Mouse (Mus musculus): ENCODE results near the gene Cfap69. TPM values are rescaled to one million over a fixed set of nuclear protein-coding genes. Genes with fewer than 3 reads are reported as not detected.

The Cfap69 gene
- polyA plus RNA-seq, 2 experiments, result 0.10 to 0.32 TPM

DNA sequence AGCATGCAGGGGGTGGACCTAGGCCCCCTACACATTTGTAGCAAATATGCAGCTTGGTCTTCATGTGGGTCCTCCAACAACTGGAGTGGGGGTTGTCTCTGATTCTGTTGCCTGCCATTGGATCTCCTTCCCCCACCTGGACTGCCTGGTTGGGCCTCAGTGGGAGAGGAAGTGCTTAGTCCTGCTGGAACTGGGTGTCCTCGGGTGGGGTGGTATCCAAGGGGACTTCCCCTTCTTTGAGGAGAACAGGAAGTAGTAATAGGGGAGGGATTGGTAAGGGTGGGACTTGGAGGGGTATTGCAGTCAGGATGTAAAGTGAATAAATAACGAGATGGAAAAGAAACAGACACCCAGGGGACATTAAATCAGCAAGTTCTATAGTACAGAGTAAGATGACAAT is 5.4 kb downstream of the Cfap69 start:
- H3K4me1 ChIP-seq (replicated peaks; ENCODE audit: control insufficient read depth in 2 of 2, insufficient read depth in 2 of 2, low read length in 1 of 2), result no peaks in the 10 kb centered on the region
- no peaks in the 10 kb centered on the region for H3K36me3 ChIP-seq (replicated peaks; ENCODE audit: control insufficient read depth, insufficient read depth, low read depth)
- H3K9me3 ChIP-seq (ENCODE audit: control insufficient read depth, low read length), result no peaks in the 10 kb centered on the region
- H3K27me3 ChIP-seq (ENCODE audit: control insufficient read depth, insufficient read depth, low read length), result no peaks in the 10 kb centered on the region; the same call in 1 of the 2 replicates
- WGBS (ENCODE audit: insufficient replicate concordance), result 8% methylated on average over 2 of the region's 2 CpGs
- TF ChIP-seq EP300 (IDR thresholded peaks at IDR 0.05; ENCODE audit: low read depth) (no peak), CTCF (IDR thresholded peaks at IDR 0.05; ENCODE audit: low read depth) (no peak)
- H3K4me2 ChIP-seq (ENCODE audit: low read depth), result no peak overlapping the region
- DNase-seq (ENCODE audit: low read depth in 3 of 3, low spot score in 3 of 3), result no peak
- no peak for ATAC-seq (ENCODE audit: insufficient read depth)
- no peak overlapping the region for H3K9ac ChIP-seq (replicated peaks)
- no peak overlapping the region for H3K4me3 ChIP-seq (ENCODE audit: insufficient read depth in 1 of 2, low read depth in 2 of 2, low read length in 2 of 2)
- no peak overlapping the region for H3K27ac ChIP-seq

DNA sequence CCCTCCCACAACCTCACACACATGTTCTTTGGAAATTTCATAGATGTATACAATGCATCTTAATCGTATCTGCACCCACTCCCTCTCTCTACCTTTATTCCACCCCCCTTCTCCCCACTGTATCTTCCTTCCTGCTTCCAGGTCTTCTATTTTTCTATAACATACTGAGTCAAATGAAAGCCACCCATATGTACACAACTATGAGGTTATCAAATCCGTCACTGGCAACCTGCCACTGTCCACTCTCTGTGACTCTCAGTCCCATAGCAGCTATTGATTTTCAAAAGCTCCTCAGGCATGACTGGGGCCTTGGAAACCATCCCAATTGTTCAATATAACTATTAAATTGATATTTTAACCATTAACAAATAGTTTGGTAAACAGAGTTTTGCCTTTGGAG is 6.1 kb downstream of the Cfap69 start:
- no peak for DNase-seq (ENCODE audit: low read depth in 3 of 3, low spot score in 3 of 3)
- ATAC-seq (ENCODE audit: insufficient read depth), result no peak
- no peaks in the 10 kb centered on the region for H3K4me1 ChIP-seq (replicated peaks; ENCODE audit: control insufficient read depth in 2 of 2, insufficient read depth in 2 of 2, low read length in 1 of 2)
- TF ChIP-seq CTCF (IDR thresholded peaks at IDR 0.05; ENCODE audit: low read depth), result no peak
- TF ChIP-seq EP300 (IDR thresholded peaks at IDR 0.05; ENCODE audit: low read depth), result no peak
- WGBS (ENCODE audit: insufficient replicate concordance), result 50% methylated on average over 2 of the region's 2 CpGs
- H3K27me3 ChIP-seq (ENCODE audit: control insufficient read depth, insufficient read depth, low read length), result no peaks in the 10 kb centered on the region
- H3K4me3 ChIP-seq (ENCODE audit: insufficient read depth in 1 of 2, low read depth in 2 of 2, low read length in 2 of 2), result no peak overlapping the region
- H3K4me2 ChIP-seq (ENCODE audit: low read depth), result no peak overlapping the region
- H3K36me3 ChIP-seq (replicated peaks; ENCODE audit: control insufficient read depth, insufficient read depth, low read depth), result no peaks in the 10 kb centered on the region
- H3K9me3 ChIP-seq (ENCODE audit: control insufficient read depth, low read length), result no peaks in the 10 kb centered on the region
- H3K9ac ChIP-seq (replicated peaks), result no peak overlapping the region
- H3K27ac ChIP-seq, result no peak overlapping the region

DNA sequence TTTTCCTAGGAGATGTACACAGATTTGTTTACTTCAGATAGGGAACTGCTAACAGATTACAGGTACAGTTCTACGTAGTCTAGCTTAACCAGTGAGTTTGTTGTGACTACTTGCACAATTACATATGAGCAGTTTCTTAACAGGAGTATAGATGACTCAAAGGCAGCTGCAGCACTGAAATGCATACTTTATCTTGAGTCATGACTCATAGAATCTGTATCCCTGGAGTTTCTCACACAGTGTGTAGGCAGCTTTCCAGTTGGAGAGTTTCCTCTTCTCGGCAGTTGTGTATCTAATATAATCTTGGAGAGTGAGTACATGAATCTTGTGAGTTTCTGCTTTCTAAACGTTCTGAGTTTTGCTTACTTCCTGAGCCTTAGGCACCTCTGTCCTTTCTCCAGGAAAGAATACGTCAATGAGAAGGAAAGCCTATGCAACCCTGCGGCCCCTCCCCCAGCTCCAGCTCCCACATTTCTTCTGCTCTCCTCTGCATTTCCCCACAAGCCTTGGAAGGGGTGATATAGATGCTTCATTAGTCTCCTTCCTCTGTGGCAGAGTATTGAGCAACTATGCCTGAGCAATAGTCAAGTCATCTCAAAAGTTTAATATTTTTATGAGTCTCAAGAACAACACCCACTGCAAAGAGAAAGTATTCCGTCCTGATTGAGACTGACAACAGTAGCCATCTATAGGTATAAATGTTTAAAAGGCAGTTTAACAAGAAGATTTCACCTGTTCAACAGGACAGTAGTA is 15.0 kb downstream of the Cfap69 start:
- 48% methylated on average over 6 of the region's 6 CpGs for WGBS (ENCODE audit: insufficient replicate concordance)
- no peak overlapping the region for H3K4me2 ChIP-seq (ENCODE audit: low read depth)
- ATAC-seq (ENCODE audit: insufficient read depth), result 0 out of 2 replicates have a peak, but pooled peaks have one; percentile 11
- no peak for DNase-seq (ENCODE audit: low read depth in 3 of 3, low spot score in 3 of 3)
- no peak for TF ChIP-seq CTCF (IDR thresholded peaks at IDR 0.05; ENCODE audit: low read depth)
- no peak for TF ChIP-seq EP300 (IDR thresholded peaks at IDR 0.05; ENCODE audit: low read depth)
- H3K4me3 ChIP-seq (ENCODE audit: insufficient read depth in 1 of 2, low read depth in 2 of 2, low read length in 2 of 2), result no peak overlapping the region
- no peaks in the 10 kb centered on the region for H3K9me3 ChIP-seq (ENCODE audit: control insufficient read depth, low read length)
- no peaks in the 10 kb centered on the region for H3K27me3 ChIP-seq (ENCODE audit: control insufficient read depth, insufficient read depth, low read length)
- H3K27ac ChIP-seq, result no peak overlapping the region
- H3K4me1 ChIP-seq (replicated peaks; ENCODE audit: control insufficient read depth in 2 of 2, insufficient read depth in 2 of 2, low read length in 1 of 2), result no peaks in the 10 kb centered on the region
- H3K36me3 ChIP-seq (replicated peaks; ENCODE audit: control insufficient read depth, insufficient read depth, low read depth), result no peaks in the 10 kb centered on the region
- H3K9ac ChIP-seq (replicated peaks), result no peak overlapping the region

DNA sequence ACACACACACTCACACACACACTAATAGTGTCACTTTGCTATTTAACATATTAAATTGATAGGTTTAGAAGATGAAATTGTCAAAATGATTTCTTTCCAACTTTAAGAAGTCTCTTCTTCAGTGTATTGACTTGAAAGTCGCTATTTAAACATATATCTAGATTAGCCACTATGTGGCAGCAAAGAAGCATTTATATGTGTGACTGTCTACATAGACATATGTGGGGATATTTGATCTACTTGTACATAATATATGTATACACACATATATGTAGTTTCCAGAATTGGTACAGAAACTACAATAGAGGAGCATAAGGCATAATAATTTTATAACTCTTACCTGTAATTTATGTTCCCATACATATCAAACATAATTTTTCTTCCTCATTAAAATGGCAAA is 17.9 kb downstream of the Cfap69 start:
- no peak for DNase-seq (ENCODE audit: low read depth in 3 of 3, low spot score in 3 of 3)
- Histone ChIP-seq H3K9ac (replicated peaks) (no peak overlapping the region), H3K27ac (no peak overlapping the region), H3K36me3 (replicated peaks; ENCODE audit: control insufficient read depth, insufficient read depth, low read depth) (no peaks in the 10 kb centered on the region), H3K4me2 (ENCODE audit: low read depth) (no peak overlapping the region), H3K27me3 (ENCODE audit: control insufficient read depth, insufficient read depth, low read length) (no peaks in the 10 kb centered on the region), H3K4me1 (replicated peaks; ENCODE audit: control insufficient read depth in 2 of 2, insufficient read depth in 2 of 2, low read length in 1 of 2) (no peaks in the 10 kb centered on the region), H3K4me3 (ENCODE audit: insufficient read depth in 1 of 2, low read depth in 2 of 2, low read length in 2 of 2) (no peak overlapping the region), H3K9me3 (ENCODE audit: control insufficient read depth, low read length) (no peaks in the 10 kb centered on the region)
- WGBS (ENCODE audit: insufficient replicate concordance), result 7% methylated on average over 1 of the region's 1 CpGs
- TF ChIP-seq CTCF (IDR thresholded peaks at IDR 0.05; ENCODE audit: low read depth) (no peak), EP300 (IDR thresholded peaks at IDR 0.05; ENCODE audit: low read depth) (no peak)
- no peak for ATAC-seq (ENCODE audit: insufficient read depth)

DNA sequence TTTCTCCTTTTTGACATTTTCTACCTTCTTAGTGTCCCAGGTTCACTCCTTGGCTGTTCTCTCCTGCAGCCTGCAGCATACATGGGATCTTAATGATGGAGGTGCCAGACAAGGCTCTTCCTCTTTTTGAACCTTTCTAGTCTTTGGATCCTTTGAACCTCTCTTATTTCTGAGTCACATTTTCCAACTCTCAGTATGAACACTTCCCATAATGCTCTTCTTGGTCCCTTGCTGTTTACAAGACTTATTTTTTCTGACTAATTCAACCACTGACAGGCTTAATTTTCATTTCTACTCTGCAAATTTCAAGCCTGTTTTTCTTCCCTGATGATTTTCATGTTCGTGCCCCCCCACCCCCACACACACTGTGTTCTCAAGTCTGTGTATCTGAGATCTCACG is 25.5 kb downstream of the Cfap69 start:
- Histone ChIP-seq H3K9me3 (ENCODE audit: control insufficient read depth, low read length) (no peaks in the 10 kb centered on the region), H3K4me1 (replicated peaks; ENCODE audit: control insufficient read depth in 2 of 2, insufficient read depth in 2 of 2, low read length in 1 of 2) (no peaks in the 10 kb centered on the region), H3K27me3 (ENCODE audit: control insufficient read depth, insufficient read depth, low read length) (no peaks in the 10 kb centered on the region), H3K4me2 (ENCODE audit: low read depth) (no peak overlapping the region), H3K36me3 (replicated peaks; ENCODE audit: control insufficient read depth, insufficient read depth, low read depth) (no peaks in the 10 kb centered on the region), H3K4me3 (ENCODE audit: insufficient read depth in 1 of 2, low read depth in 2 of 2, low read length in 2 of 2) (no peak overlapping the region), H3K9ac (replicated peaks) (no peak overlapping the region), H3K27ac (no peak overlapping the region)
- TF ChIP-seq EP300 (IDR thresholded peaks at IDR 0.05; ENCODE audit: low read depth) (no peak), CTCF (IDR thresholded peaks at IDR 0.05; ENCODE audit: low read depth) (no peak)
- DNase-seq (ENCODE audit: low read depth in 3 of 3, low spot score in 3 of 3) (no peak), ATAC-seq (ENCODE audit: insufficient read depth) (no peak)
- WGBS (ENCODE audit: insufficient replicate concordance), result 37% methylated on average over 2 of the region's 2 CpGs
